Mouse (Mus musculus) urinary bladder, adult 2 months (tissue): ENCODE data around the gene Napb. TPM values are rescaled to one million over a fixed set of nuclear protein-coding genes. Genes with fewer than 3 reads are reported as not detected.

Source experiments
- DNase-seq: peaks from one replicate; pipeline ENCODE4 v3.0.0; 2022; ENCODE audit warnings: low spot score
- polyA plus RNA-seq: library from polyadenylated mRNA; depleted of rRNA; stranded (reverse); fragments of >200 nt; gene quantifications from 2 replicates; pipeline ENCODE4 v1.2.3, GENCODE M21; 2012; rRNA removed

The Napb gene
- polyA plus RNA-seq, 1 experiment: 4.0 TPM

DNA sequence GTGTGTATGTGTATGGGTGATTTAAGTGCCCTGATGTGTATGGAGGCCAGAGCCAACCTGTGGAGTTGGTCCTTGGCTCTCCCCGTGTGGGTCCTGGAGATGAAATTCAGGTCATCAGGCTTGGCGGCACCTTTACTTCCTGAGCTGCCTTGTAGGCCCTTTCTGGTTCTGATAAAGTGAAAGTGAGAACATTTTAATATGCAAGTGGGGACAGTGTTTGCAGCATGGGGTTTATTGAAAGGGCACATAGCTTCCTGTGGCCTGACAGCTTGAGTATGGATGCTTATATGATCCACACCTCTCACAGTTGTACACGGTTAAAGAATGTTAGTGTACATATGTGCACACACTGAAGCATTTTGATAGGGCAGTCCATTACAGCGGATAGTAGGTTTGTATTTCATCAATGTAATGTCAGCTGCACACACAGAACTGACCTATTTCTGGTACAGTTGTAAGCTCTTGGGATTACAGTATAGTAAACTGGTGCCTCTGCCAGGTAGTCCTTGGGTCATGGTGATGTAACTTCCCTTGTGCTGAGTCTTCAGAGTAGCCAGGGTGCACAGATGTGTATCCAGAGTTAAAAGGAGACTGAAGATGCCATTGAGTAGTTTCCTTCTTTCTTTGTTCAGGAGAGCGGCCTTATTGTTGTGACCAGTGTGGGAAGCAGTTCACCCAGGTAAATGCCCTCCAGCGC, 42.7 kb downstream of the Napb start:
- no peak for DNase-seq

DNA sequence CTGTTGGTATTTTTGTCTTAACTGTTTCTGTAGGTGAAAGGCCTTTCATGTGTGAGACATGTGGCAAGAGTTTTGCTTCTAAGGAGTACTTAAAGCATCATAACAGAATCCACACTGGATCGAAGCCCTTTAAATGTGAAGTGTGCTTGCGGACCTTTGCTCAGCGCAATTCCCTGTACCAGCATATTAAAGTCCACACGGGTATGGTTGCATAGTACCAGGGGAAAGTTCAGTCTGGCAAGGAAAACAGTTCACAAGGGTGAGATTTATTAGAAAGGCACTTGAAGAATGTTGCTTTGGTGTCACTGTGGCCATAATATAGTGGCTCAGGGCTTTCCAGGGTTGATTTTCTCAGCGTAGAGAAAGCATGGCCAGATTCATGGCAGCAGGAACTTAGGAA, 44.3 kb downstream of the Napb start:
- no peak for DNase-seq

DNA sequence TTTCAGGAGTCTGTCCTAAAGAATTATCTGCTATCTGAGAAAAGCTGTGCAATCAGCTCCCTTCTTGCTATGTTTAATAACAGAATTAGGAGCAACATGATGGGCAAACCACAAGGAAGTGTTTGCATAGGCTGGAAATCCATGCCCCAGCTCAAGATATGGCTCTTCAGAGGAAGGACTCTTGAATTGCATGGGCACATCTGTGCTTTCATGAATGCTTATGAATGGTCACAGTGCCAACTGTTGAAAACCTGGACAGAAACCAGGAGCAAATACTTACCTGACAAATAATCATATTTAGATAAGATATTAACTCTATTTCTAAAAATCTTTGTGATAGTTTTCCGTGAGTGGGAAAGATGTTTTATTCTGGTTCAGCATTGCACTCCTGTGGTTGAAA, 45.4 kb downstream of the Napb start:
- DNase-seq: no peak

DNA sequence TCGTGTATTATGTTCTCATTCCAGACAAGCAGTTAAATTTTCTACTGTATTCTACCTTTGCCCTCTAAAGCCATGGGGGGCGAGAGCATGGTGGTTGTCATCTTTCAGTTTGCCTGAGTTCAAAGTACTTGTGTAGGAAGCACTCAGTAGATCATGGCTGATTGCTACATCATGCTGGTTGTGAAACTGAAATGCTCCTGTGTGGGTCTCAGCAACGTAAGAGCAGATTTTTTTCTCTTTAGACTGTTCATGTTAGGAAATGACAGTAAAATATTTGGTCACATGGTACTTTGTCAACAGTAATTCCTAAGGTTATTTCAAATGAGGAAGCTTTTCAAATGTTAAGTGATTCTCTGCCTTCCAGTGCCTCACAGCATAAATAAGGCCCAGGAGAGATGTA, 46.6 kb downstream of the Napb start:
- no peak for DNase-seq

DNA sequence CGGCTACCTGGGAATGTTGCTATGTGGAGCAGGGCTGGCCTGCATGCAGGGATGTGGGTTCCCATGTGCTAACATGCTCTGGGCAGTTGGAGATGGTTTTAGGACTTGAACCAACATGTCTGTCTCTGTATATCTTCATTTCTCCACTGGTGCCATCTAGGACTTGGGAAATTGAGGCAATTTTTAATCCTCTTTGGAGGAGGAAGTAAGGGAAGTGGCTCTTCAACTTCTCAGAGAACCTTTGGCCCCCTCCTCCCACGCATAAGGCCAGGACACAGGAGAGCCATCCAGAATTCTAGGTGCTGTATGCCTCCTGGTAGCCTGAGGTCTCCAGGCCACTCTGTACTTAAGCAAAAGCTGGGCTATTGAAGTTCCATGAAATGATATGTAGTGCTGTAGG, 47.3 kb downstream of the Napb start:
- DNase-seq: no peak

DNA sequence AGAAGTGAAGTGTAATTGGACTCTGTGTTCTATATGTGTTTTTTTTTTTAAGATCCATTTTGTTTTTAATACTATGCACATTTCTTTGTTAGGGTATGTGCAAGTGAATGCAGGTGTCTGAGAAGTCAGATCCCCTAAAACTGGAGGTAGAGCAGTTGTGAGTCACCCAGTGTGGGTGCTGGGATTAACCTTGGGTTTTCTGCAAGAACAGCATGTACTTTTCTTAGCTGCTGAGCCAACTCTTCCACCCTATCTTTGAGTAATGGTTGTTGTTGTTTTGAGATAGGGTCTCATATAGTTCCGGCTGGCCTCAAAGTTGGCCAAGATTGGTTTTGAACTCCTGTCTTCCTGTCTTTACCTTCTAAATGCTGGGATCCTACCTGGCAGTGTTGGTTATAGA, 49.2 kb downstream of the Napb start:
- no peak for DNase-seq

DNA sequence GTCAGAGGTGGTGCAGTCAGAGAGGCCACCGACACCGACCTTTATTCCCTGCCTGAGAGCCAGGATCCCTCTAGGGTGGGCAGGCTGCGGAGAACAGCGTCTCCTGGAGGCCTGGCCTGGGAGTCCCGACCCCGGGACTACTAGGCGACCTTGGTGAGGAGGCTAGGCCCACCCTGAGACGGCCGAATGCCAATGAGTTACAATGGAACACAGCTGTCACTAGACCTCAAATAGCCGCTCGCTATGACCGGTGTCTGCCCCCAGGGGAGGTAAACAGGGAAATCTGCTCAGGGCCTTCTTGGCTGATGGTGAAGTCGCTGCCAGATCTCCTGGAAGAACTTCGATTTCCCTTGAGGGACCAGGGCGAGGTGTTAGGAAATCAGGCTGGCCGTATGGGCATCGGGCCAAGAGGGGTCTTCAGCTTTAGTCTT, 50.8 kb downstream of the Napb start:
- no peak for DNase-seq

DNA sequence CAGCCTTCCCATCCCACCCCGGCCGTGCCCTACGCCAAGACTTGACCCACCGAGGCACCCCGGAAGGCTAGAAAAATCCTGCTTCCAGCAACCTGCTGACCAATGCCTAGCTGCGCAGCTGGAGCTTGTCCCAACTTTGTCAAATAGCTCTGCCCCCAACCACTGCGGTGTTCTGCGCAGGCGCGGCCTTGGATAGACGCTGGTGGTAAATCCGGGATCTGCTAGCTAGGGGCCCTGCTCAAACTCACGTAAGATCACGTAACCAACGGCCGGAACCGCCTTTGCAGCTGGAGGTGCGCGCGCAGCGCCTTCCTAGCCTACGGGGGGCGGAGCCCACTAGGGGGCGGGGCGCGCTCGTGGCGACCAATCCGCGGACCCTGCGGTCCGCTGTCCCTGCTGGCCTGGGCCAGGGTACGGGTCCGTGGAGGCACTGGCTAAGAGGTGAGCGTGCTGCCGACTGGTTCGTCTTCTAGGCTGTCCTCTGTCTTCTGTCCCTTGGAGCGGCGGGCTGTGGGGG, 51.4 kb downstream of the Napb start, which contains the start of gene Gzf1:
Gene Gzf1 (plus strand): TSS at position 249 of the 517 bp plus-strand sequence.
- peak; percentile 99 for DNase-seq

DNA sequence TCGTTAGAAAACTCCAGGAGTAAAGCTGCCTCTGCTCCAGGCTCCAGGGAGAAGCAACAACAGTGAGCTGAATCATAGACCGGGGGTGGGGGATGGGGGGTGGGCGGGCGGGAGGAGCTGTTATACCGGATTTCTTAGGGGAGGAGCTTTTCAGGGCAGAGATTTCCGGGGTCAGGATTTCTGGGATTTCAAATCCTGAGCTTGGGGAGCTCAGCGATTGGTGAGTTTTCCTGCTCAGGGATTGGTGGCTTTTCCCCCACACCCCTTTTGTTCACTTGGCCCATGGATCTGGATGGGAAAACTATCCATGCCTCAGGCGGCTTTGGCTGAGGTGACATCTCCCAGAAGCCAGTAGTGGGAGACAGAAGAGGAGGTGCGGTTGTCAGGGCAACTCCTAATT, 52.9 kb downstream of the Napb start:
- DNase-seq: no peak

DNA sequence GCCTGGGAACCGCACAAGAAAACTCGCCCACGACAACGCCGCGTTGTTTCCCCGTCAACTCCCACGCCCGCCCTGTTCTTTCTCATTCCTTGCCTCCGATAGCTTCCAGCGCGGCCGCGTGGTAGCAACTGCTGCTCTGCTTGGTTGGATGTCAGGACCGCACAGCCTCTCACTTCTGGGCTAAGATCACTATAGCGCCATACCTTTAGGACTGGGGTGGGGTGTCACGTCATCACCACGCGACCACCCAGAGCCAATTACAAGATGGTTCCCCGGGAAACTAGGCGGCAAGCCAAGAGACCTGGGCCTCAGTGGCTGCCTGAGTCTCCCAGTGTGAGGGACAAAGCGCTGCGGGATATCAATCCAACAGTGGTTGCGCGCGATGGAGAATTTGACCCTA, 54.5 kb downstream of the Napb start:
- peak; percentile 39 for DNase-seq

DNA sequence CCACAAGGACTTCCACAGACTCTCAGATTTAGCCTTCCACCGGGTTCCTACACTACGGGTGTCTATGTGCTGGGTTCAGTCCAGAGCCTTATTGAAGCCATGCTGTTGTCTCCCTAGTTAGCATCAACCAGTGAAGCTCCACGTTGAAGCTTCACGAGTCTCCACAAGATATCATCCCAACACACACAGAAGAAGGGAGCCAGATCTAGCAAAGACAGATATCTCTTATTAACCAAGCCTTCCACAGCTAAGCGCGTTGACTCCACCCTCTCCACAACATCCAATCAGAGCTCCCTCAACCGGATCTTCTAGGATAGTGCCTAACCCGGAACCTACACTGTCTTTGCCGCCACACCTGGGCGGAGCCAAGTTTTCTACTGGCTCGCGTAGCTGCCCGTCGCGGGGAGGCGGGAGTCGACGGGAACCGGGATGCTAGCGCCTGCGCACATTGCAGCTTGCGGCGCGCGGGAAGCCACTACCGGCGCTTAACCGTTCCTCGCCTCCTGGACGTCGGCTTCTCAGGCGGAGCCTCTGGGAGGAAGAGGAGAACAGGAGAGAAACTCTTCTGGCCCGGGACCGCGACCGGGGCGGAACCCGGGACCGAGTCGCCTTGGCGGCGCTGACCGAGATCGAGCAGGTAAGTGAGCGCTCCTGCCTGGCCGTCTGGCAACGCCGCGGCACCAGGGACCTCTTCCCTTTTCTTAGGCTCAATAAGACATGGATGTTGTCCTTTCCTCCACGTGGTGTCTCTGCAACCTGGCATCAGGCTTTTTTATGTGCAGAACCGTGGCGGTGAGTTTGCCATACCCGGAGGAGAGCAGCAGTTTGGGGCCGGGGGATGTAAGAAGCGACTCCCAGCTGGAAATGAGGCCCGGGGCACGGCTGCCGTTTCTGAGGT, 59.8 kb downstream of the Napb start, which contains the start of gene Nxt1:
Gene Nxt1 (plus strand): TSS at position 403 of the 898 bp plus-strand sequence.
- peak; percentile 100 for DNase-seq

DNA sequence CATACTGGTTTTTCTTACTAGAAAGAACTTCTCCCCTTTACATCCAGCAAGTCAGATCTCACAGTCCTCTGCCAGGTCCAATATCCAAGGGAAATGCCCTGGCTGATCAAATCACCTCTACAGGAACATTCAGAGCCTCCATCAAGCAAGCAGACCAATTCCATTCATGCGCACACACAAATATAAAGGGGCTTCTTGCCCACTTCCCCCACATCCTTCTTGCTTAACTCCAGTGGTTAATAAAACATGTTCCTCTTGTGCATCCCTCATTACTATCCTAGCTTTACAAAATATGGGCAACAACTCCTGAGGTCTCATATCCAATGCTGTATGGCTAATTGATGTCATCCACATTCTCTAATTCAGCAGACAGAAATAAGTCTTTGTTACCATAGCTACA, 68.8 kb downstream of the Napb start:
- DNase-seq: no peak

DNA sequence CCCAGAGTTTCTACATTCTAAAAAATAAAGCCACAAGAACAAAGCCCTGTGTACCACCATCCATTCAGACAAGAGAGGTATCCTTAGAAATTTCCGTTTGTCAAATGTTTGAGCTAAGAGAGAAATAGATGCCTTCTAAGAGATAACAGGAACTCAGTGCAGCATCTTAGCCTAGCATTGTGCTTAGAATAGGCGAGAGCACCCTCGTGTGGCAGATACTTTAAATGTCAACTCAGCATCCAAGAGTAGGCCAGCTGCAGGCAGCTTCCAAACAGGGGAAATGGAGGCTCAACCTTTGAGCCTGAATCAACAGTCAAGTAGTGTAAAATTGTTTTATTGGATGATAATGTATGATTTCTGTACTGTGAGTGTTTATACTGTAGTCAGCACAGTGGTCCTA, 77.3 kb downstream of the Napb start:
- DNase-seq: no peak

DNA sequence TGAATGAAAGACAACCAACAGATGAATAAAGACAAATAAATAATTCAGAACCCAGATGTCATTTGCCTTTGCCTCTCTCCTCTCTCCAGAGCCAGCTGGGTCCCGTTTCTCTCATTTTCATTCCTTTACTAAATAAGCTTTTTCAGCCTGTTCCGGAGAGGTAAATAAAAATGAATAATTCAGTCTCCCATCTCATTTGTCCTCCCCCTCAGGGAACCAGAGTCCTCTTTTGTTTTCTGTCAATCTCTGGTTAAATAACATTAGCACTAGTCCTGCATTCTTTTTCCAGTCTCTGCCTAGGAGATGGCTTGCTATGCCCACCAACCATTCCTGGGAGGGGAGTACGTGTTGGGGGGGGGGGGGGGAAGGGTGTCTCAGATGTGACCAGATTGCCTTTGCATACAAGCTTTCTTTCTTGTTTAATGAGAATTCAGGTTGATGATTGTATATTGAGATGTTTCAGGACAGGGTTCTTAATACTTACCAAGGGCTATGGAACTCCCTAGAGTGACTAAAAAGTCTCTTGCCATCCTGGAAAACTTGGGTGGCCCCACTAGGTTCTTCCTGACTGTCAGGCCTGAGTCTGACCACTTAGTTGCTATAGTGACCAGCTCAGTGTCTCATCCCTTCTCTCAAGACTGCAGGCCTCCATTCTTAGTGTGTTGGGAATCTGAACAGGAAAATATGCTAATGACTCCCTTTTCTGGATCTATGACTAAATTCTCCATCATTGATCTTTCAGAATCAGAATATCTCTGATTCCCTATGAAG, 81.5 kb downstream of the Napb start:
- no peak for DNase-seq

DNA sequence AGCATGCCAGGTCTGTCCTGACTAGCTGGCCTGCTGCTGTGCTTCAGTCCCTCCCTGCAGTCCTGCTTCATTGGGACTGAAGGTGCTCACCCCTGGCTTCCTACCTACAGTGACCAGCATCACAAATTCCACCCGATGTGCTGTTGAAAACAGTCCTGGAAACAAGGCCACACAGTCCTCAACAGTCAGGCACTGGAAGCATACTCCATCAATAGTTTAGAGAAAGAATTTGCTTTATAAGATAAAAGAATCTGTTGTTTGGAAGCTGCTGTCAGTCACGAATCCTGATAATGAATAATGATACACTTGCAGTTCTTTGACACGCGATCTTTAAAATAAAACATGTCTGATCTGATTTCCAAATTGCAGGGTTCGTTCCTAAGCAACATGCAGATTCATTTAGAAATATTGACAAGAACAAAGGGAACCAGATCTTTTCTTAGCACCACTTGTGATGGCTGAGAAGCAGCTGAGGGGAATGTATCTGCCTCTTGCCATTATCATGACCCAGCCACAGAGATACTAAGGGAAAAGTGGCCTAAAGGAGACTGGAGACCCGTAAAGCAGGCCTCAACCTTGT, 87.8 kb downstream of the Napb start:
- no peak for DNase-seq

Other genes with a start within 250 kb of the Napb start
- 26.0 and 41.5 TPM in 2 replicates for gene Nxt1, start 59.9 kb downstream of the Napb start, polyA plus RNA-seq
- 11.2 and 13.2 TPM in 2 replicates for gene Gzf1, start 51.4 kb downstream of the Napb start, polyA plus RNA-seq
- gene Cstl1, start 17.9 kb upstream of the Napb start, polyA plus RNA-seq: not detected in 2 replicates
- not detected in 2 replicates for gene Cst11, start 39.0 kb upstream of the Napb start, polyA plus RNA-seq
- gene 8030411F24Rik, start 49.5 kb upstream of the Napb start, polyA plus RNA-seq: not detected in 2 replicates
- not detected in 2 replicates for gene Cst12, start 56.9 kb upstream of the Napb start, polyA plus RNA-seq
- gene Cst8, start 66.3 kb upstream of the Napb start, polyA plus RNA-seq: not detected in 2 replicates
- not detected in 2 replicates for gene Cst13, start 87.6 kb upstream of the Napb start, polyA plus RNA-seq
- not detected in 2 replicates for gene Cst9, start 102.7 kb upstream of the Napb start, polyA plus RNA-seq
- gene 9230104L09Rik, start 132.6 kb upstream of the Napb start, polyA plus RNA-seq: not detected in 2 replicates
- 1,153 and 1,196 TPM in 2 replicates for gene Cst3, start 143.2 kb upstream of the Napb start, polyA plus RNA-seq